Mouse (Mus musculus) brain, embryonic 18.5 days (tissue): Measurements from ENCODE around the gene Dnaic2.

Source experiments
- DNase-seq: peaks from one replicate; pipeline ENCODE4 v3.0.0-alpha.2; 2012; ENCODE audit warnings: low read depth, low spot score

The Dnaic2 gene

DNA sequence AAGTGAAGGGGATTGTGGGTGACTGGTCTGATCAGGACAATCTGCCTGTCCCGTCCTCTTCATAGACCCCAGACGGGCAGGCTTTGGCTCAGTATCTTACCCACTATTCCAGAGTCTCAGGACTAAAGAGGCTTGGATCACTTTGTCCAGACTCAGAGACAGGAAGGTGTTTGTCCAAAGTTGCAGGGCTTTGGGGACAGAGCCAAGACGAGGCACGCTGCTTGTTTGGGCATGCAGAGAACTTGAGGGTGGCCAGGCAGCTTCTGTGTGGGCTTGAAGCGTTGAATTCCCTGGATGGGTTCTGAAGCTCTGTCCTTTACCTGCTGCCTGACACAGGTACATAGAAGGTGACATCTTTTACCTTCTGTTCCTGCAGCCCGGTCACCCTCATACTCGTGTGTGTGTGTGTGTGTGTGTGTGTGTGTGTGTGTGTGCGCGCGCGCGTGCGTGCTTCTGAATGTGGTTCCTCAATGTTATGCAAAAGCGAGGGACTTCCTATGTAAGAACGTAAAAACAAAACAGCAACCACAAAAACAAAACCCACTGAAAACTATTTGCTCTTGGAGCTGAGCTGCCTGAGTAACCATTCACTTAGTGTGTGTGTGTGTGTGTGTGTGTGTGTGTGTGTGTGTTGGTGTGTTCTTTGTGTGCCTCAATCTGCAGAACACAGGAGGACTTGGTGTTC is 24.8 kb upstream of the Dnaic2 start:
- DNase-seq: no peak

DNA sequence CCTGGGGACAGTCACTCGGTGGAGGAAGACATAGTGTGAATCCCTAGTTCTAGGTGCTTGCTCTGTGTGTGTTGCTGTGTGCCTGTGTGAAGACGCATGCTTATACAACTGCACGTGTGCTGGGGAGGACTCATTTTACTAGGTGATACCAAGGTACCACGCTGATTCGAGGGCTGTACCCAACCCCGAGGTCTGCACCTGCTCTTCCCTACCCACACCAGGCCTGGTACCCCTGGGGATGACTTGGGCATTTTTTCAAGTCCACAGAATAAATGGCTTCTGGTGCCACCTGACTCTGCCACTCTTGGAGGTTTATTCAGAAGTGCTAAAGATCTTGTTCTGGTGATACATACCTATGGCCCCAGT is 24.2 kb upstream of the Dnaic2 start:
- DNase-seq: no peak

DNA sequence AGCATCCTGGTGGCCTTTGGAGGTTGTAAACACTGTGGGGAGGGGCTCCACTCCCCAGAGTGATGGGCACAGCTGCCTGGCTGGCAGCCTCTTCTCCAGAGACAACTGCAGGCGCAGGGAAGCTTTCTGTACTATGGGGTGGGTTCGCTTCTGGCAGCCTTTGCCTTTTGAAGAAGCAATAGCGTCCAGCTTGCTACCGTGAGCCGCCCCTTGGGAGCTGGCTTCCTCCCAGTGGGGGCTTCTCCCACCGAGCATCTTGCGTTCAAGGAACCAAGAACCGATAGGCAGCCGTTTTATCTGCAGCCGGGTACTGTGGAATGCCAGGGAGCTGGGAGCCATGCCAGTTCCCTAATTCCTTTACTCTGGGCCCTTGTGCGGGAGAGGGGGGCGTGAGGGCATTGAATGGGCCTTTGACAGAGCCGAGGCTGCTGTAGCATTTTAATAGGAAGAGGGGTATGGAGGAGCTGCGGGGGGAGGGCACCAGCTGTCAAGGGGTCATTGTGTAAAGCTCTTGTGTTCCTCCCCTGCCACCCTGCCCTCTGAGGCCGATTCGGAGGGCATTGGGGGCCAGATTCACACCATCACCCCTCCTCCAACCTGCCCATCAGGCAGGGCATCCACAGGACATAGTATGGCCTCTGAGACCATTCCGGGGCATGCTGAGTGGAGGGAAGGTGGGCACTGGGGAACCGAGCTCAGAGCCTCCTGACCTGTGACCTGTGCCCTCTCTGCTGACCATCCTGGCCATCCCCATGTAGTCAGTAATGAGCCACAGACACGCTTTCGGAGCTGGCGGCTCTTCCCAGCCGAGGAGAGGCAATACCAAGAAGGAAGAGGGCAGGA is 22.9 kb upstream of the Dnaic2 start:
- DNase-seq: peak; percentile 60

DNA sequence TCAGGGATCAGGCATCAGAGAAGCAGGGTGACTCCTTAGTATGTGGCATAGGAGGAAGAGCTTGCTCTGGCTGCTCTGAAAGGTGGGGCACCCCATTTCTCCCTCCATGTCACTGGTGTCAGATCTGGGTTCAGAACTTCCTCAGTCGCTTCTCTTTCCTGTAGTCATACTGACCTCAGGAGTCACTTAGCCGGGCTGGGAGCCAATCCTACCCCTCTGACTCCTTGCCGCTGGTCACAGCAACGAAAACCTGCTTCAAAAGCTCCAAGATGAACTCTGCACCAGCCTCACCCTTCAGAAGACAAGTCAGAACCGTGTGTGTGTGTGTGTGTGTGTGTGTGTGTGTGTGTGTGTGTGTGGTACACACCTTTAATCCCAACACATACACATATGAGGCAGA is 20.9 kb upstream of the Dnaic2 start:
- DNase-seq: no peak

DNA sequence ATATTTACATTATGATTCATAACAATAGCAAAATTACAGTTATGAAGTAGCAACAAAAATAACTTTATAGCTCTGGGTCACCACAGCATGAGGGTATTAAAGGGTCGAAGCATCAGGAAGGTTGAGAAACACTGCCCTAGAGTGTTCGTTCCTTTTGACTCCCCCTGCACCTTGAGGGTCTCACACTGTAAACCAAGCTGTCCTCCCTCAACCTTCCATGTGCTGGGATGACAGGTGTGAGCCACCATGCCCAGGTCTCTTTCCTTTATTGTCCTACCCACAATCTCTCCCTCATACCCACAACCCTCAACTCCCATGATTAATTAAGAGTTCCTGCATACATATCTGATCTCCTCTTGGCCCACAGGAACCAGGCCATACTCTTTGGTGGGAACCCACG is 15.8 kb upstream of the Dnaic2 start:
- no peak for DNase-seq

DNA sequence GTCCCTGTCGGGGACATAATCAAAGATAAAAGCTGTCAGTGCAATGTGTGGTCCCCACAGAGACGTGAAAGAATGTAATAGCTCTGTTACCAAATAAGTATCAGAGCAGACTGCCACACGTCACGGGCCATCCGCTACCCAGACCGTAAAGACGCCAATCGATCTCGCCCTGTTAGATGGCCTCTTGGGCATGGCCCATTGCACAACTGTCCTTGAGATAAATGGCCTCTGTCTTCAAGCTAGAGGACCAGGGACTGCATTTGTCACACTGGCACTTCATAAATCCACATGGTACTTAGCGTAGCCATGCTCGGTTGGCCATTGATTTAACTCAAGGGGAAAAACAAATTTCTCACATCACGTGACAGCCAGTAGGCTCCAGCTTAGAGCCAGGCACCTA is 15.3 kb upstream of the Dnaic2 start:
- DNase-seq: no peak

DNA sequence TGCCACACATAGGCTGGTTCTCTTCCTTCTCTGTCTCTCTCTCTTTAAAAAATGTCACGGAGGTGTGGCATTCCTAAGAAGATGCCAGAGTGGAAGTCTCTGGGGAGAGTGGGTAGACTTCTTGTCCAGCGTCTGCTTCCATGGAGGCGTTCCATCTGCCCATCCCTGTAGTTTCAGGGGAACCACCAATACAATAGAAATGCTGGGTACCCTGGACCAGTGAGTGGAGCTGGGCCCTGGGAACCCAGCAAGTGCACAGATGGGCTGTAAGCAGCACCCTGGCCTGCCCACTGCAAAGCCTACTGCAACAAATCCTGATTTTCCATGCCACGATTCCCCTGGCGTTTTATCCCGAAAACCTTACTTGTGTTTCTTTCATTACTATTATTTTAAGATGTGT is 12.7 kb upstream of the Dnaic2 start:
- DNase-seq: no peak

DNA sequence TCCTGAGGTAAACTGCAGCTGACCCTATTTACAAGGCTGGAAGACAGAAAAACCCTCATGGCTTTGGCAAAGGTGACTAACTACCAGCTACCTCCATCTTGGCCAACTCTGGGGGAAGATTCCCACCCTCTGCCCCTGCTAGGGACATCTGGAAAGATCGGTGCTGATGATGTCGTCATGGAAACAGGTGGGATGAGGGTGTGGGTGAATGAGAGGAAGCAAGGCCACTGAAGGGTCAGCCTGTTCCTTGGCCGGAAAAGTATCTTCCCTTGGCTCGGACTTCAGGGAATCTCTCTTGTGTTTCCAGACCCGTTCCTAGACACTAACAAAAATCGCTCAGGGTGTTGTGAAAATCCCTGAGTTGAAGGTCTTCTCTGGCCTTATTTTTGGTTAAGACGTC is 11.7 kb upstream of the Dnaic2 start:
- no peak for DNase-seq

DNA sequence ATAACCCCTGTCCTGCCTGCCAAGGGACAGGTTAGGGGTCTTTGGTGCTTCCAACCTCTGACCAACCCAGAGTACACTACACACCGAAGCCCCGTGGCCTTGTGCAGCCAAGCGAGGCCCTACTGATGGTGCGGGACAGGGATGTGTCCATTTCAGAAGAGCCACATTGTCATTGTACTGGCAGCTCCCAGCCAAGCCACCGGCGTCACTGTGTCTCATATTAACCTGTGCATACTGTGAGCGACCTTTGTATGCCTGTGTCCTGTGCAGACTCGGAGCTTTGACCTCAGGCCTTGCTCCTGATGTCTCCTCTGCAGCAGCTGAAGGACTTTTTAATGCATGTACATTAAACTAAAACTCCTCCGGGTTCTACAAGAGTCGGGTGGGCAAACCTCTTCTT is 6.7 kb upstream of the Dnaic2 start:
- no peak for DNase-seq

DNA sequence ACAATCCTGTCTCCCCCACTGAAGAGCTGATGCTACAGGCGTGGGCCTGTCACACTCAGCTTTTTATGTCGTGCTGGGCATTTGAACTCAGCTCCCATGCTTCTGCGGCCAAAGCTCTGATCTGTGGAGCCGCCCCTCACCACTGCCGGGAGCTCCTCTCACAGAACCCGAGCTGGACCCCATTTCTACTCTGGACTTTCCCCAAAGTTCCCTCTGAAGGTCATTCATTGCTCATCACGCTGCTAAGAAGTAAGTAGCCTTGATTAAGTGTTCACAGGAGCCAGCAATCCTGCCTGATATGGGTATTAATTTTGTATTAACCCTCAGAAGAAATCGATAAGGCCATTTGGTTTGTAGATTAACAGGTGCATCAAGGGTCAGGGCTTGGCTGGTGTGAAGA is 4.8 kb upstream of the Dnaic2 start:
- no peak for DNase-seq

DNA sequence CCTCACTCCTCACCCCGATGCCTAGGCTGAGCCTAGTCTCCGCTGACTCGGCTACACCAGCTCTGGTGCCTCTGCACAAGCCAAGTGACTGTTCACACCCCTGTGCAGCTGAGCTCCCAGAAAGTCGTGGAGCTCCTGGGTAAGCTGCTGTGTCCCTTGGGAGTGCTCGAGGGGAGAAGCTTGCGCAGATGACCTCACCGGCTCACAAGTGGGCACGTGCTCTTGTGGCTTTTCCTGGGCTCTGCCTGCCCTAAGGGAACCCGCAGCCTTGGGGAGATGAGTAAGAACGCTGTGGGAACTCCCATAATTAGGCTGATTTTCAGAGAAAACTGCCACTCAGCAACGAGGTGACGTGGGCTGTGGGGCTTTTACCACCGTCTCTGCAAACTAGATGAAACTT is 4.2 kb upstream of the Dnaic2 start:
- no peak for DNase-seq

DNA sequence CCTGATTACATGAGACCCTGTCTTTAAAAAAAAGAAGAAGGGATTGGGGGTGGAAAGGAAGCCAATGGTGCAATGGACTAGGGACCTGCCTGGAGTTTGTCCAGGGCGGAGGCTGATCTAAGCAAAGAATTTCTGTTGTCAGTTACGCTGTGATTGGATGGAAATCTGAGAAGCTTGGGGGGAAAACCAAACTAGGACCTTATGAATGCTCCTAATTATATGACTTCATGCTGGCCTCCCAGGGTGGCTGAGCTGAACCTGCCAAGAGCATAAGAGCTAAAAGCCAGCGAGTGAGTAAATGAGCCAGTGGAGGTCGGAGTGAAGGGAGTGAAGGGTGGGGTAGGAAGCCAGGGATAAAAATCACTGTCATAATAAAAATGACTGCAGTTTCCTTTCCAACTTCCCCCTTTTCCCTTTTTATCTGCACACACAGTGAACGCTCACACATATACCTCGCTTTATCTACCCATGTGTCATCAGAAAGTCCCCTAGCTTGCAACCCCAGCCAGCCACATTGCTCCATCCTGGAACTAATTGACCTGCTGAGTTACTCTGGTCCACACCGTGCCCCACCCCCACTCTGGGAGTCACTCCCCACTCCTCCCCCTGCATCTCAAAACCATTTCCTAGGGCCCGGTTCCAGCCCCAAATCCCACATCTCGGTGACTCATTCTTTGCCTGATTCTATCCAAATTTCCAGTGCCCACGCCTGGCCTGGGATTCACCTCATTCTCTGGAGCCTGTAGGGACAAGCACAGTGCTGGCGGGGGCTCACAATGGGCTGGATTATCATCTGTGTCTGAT is 2.2 kb upstream of the Dnaic2 start:
- DNase-seq: no peak

DNA sequence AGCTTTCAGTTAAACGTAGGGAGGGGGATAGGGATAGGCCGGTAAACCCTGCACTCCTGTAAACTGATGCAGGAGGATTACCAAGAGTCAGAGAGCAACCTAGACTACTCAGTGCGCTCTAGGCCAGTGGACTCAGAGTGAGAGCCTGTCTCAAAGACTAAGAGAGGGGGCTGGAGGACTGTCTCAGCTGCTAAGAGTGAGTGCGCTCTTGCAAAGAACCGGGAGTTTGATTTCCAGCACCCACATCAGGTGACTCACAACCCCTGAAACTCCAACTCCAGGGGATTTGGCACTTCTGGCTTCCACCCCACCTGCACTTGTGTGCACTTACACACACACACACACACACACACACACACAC is 598 bp downstream of the Dnaic2 start:
- DNase-seq: no peak

DNA sequence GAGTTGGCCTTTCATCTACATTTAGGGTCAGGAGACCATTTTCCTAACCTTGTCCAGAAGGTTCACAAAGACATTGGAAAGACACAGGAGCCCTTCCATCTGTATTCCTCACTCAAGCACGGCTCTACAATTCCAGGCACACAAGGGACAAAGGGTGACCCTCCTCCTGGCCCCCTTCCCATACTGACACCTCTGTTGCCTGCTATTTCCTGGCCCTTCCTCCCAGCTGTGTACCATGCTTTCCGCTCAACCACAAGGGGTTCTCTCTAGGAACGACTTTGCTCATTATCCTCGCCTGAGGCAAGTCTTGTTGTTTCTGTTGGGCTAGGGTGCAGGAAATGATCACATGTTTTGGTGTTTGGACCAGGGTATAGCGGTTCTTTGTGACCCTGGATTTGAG is 1.1 kb downstream of the Dnaic2 start:
- DNase-seq: no peak

DNA sequence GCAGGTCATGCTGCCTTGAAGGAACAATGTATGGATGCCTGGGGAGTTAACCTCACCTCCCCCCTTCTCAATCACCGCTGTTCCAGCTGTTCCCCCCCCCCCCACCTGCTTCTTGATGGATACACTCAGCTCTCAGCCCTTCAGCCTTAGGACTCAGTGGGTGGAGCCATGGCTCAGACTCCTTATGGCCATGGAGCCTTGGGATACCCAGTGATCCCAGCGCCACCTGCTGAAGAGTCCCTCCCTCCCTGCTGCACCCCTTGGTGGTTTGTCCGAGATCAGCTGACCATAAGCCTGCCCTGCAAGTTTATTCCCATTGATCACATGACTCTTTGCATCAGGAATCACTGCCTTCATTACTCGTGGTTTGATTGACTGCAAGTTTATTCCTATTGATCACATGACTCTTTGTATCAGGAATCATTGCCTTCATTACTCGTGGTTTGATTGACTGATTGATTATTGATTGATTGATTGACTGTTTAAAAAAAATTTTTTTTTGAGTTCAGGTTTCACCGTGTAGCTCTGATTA is 2.7 kb downstream of the Dnaic2 start:
- no peak for DNase-seq

DNA sequence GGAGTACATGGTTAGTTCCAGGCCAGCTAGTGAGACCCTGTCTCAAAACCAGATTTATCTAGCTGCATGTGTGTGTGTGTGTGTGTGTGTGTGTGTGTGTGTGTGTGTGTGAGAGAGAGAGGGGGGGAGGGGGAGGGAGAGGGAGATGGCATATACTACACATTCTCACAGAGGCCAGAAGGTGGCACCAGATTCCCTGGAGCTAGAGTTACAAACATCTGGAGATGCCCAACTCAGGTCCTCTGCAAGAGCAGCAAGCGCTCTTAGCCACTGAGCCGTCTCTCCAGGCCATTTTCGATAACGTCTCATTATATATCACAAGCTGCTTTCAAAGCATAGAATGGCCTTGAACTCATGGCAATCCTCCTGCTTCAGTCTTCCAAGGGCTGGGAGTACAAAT is 4.5 kb downstream of the Dnaic2 start:
- no peak for DNase-seq

DNA sequence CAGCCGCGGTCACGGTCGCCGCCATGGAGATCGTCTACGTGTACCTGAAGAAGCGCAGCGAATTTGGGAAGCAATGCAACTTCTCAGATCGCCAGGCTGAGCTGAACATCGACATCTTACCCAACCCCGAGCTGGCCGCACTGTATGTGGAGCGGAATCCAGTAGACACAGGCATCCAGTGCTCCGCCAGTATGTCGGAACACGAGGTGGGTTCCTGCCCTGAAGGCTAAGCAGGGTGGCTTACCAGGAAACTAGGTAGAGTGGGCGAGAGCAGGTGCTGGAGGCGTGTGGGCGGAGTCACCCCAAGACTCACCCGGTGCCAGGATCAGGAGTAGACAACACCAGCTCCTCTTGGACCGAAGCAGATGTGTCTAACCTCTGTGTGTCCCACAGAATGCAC is 5.7 kb downstream of the Dnaic2 start:
- no peak for DNase-seq

DNA sequence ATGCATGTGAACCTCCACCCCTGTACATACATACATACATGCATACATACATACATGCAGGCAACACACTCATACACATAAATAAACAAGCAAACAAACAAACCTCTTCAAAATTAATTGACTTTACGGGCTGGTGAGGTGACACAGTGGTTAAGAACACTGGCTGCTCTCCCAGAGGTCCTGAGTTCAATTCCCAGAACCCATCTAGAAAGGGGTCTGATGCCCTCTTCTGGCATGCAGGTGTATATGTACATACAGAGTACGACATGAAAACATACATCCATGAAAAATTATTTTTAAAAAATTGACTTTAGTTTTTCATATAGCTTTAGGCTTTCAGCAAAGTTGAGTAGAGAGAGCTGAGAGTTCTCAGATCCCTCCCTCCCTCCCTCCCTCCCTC is 8.9 kb downstream of the Dnaic2 start:
- DNase-seq: no peak

DNA sequence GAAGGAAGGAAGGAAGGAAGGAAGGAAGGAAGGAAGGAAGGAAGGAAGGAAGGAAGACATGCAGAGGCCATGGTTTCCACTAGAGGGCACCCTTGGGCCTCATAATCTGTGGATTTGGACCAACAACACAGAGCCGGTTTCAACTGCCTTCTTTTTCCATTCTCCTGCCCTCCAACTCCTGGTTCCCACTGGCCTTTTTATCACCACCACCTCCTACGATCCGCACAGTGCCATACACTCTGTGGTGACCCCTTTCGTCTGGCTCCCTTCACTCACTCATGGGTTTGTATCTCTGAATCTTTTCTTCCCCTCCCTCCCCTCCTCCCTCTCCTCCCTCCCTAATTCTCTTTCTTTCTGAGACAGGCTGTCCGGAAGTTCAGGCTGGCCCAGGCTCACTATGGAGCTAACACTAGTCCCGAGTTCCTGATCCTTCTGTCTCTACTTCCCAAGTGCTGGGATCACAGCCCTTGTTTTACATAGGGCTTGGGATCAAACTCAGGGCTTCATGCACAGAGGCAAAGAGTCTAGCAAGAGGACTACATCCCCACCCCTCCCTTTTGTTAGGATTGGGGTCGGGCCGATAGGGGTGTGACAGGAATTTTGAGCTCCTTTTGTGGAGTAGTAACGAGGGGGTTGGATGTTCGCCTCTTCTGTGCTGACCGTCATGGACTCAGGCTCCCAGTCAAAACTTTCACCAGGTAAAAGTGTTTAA is 9.9 kb downstream of the Dnaic2 start:
- peak; percentile 30 for DNase-seq

DNA sequence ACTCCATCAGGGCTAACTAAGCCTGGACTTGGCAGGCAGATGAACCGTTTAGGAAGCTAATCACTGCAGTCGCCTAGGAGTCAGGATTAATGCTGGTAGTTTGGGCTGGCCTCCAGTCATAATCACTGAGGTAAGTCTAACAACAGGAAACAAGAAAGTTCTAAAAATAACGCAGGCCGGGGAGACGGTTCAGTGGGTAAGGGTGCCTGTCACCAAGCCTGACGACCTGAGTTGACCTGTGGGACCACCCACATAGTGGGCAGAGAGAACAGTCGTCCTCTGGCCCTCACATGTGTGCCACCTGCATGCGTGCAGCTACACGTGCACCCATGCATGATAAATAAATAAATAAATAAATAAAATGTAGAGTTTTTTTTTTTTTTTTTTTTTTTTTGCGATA is 13.4 kb downstream of the Dnaic2 start:
- no peak for DNase-seq

DNA sequence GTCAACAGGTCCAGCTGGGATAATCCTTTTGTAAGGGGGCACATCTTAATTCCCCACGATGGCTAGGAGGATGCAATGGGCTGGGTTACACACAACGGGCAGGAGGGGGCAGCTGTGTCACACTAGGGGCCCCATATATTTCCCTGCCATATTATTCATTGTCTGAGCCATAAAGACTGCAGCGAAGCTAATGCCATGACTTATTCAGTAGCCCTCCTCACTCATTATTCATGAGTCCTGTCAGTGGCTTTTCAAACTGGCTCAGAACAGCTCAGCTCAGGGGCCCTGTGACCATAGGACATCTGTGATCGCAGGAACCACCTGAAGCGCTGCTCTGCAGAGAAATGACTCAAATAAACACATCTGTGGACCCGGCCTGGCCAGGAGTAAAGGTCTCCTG is 14.2 kb downstream of the Dnaic2 start:
- DNase-seq: no peak

DNA sequence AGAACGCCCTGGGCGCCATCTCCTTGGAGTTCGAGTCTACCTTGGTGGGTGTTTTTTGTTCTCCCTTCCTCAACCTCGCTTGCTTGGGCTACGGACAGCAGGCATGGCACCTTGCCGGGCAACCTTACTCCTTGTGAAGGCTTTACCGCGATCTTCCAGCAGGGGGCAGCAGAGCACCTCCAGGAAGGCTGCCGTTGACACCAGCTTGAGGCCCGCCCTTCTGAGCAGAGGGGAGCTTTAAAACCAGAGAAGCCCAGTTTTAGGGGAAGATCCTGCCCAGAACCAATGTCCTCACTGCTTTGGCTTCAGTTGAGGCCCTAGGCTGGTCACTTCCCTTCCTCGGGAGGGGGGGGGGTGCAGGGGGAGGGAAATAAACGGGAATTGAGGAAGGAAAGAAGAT is 17.9 kb downstream of the Dnaic2 start:
- peak; percentile 46 for DNase-seq
